Mouse (Mus musculus) spleen, postnatal 36 days (tissue): ENCODE data around the gene Ndufa3.

Experiments used
- DNase-seq, 2 experiments: peaks; one replicate each; pipeline ENCODE4 v3.0.0; 2022; ENCODE audit warnings: low spot score in 2 of 2, mixed read lengths in 1 of 2

The Ndufa3 gene

GRCm38 (mm10) chr7:3666921-3667391, 49.8 kb downstream of the Ndufa3 start:
- DNase-seq: no peak
